Mouse (Mus musculus) limb, embryonic 15.5 days (tissue): ENCODE measurements around the gene Sox15. TPM values are rescaled to one million over a fixed set of nuclear protein-coding genes. Genes with fewer than 3 reads are reported as not detected.
A peak's percentile ranks its signal among the peaks of the same experiment; 100 is the strongest.

ENCODE experiments used
- ATAC-seq: fragments of 200-750 bp; cut with Nextera tagmentation; 2 replicates; pipeline ENCODE4 v1.8.0; 2017; ENCODE audit warnings: low read depth, moderate TSS enrichment; ENCODE audit not compliant: insufficient number of reproducible peaks, low FRiP score, low TSS enrichment
- H3K27ac ChIP-seq: fragments of 300-500 bp; sonication (generic); 2 replicates; pipeline ENCODE4 v1.5.1; 2015; ENCODE audit warnings: moderate library complexity, mild to moderate bottlenecking, inconsistent platforms
- H3K27me3 ChIP-seq: fragments of 300-500 bp; sonication (generic); 2 replicates; pipeline ENCODE4 v1.6.1; 2015; ENCODE audit warnings: inconsistent platforms
- H3K36me3 ChIP-seq: fragments of 300-500 bp; sonication (generic); 2 replicates; pipeline ENCODE4 v1.6.1; 2015; ENCODE audit warnings: inconsistent platforms
- H3K4me1 ChIP-seq: fragments of 300-500 bp; sonication (generic); 2 replicates; pipeline ENCODE4 v1.6.1; 2015; ENCODE audit warnings: inconsistent platforms
- H3K4me2 ChIP-seq: fragments of 300-500 bp; sonication (generic); 2 replicates; pipeline ENCODE4 v1.6.1; 2015; ENCODE audit warnings: mild to moderate bottlenecking, inconsistent platforms
- H3K4me3 ChIP-seq: fragments of 300-500 bp; sonication (generic); 2 replicates; pipeline ENCODE4 v1.5.1; 2015; ENCODE audit warnings: mild to moderate bottlenecking, inconsistent platforms
- H3K9ac ChIP-seq: fragments of 300-500 bp; sonication (generic); 2 replicates; pipeline ENCODE4 v1.6.1; 2015; ENCODE audit warnings: inconsistent platforms
- H3K9me3 ChIP-seq: fragments of 300-500 bp; sonication (generic); 2 replicates; pipeline ENCODE4 v1.6.1; 2016; ENCODE audit warnings: inconsistent platforms
- WGBS: fragments of 180-500 bp; shearing (Covaris S2); methylation state at CpG from one replicate; pipeline ENCODE4 v1.1.7; 2015; 5-methylcytosine and 5-hydroxymethylcytosine counted together
- polyA plus RNA-seq: library from polyadenylated mRNA; unstranded; fragments of >200 nt; fragmentation: Nextera tagmentation; extraction: Ambion mirVana; gene quantifications from 2 replicates; pipeline ENCODE4 v1.2.1, GENCODE M21; 2015

Gene Sox15
- polyA plus RNA-seq, 1 experiment from 2014 or later: 3.2 TPM

DNA sequence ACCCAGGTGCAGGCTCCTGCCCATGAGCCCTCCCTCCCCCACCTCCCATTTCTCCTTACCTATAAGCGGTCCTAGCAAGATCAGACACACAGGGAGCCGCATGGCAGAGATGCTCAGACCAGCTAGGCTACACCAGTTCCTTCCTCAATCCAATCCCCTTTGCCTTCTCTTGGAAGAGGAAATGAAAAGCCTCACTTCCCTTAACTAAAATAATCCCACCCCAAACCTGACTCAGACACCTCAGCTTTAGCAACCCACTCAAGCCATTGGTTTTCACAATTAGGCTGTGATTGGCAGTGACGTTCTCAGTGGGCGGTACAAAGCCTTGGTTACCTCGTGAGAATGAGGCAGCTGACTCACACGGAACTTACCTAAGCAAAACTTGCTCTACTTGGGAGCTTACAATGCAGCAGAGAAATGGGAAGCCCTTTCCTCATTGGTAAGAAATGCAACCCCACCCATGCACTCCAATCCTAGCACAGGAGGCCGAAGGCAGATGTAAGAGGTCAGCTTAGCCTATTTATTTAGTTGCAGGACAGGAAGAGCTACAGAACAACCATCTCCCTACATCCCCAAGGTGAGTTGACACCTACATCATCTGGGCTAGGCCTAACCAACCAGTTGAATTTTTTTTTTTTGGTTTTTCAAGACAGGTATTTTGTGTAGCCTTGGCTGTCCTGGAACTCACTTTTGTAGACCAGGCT lies 11.0 kb downstream of the Sox15 start, which contains the start of gene Cd68:
Gene Cd68, minus strand, starts transcription at position 193 of the 704 bp plus-strand sequence.
- peak within 1 kb of the TSS; percentile 54 for H3K27ac ChIP-seq
- H3K27me3 ChIP-seq: no peaks in the 10 kb centered on the region
- H3K9ac ChIP-seq: no peak within 1 kb of the TSS
- H3K4me3 ChIP-seq: peak within 1 kb of the TSS; percentile 0; the same call in 1 of the 2 replicates
- WGBS: 36% methylated on average over 7 of the region's 7 CpGs
- no peak within 1 kb of the TSS for H3K4me2 ChIP-seq
- ATAC-seq: no peak
- peaks cover 70% of the 10 kb centered on the region for H3K36me3 ChIP-seq
- no peaks in the 10 kb centered on the region for H3K9me3 ChIP-seq
- peaks cover 36% of the 10 kb centered on the region for H3K4me1 ChIP-seq

- peaks cover 70% of the 10 kb centered on the region for H3K36me3 ChIP-seq
- H3K4me2 ChIP-seq: no peak overlapping the region
- H3K27ac ChIP-seq: no peak overlapping the region
- 82% methylated on average over 3 of the region's 3 CpGs for WGBS
- no peak overlapping the region for H3K9ac ChIP-seq
- no peaks in the 10 kb centered on the region for H3K9me3 ChIP-seq
- H3K4me1 ChIP-seq: peaks cover 31% of the 10 kb centered on the region
- no peak overlapping the region for H3K4me3 ChIP-seq
- H3K27me3 ChIP-seq: no peaks in the 10 kb centered on the region
- ATAC-seq: no peak
These were observed 11.5 kb downstream of the Sox15 start for GRCm38 (mm10) chr11:69666665-69667005.

- H3K27ac ChIP-seq: peak overlapping the region; percentile 98
These were observed 15.9 kb downstream of the Sox15 start for GRCm38 (mm10) chr11:69670786-69671725.

GRCm38 (mm10) chr11:69671726-69672124 lies 16.6 kb downstream of the Sox15 start:
- H3K36me3 ChIP-seq: peaks cover 73% of the 10 kb centered on the region
- no peak for ATAC-seq
- 0% methylated on average over 43 of the region's 43 CpGs for WGBS

More at GRCm38 (mm10) chr11:69670786-69671725, 15.9 kb downstream of the Sox15 start:
- Histone ChIP-seq H3K36me3 (peaks cover 73% of the 10 kb centered on the region), H3K4me2 (peak overlapping the region; percentile 82), H3K9ac (peak overlapping the region; percentile 95), H3K4me3 (peak overlapping the region; percentile 96), H3K9me3 (no peaks in the 10 kb centered on the region), H3K4me1 (peaks cover 27% of the 10 kb centered on the region), H3K27me3 (no peaks in the 10 kb centered on the region)
- peak; percentile 74 for ATAC-seq
- WGBS: under 1% methylated on average over 55 of the region's 61 CpGs

GRCm38 (mm10) chr11:69672211-69672706 lies 17.1 kb downstream of the Sox15 start, which contains the start of gene Eif4a1:
Gene Eif4a1 (minus strand): TSS chr11:69672423.
- Histone ChIP-seq H3K4me3 (peak within 1 kb of the TSS; percentile 96), H3K4me2 (peak within 1 kb of the TSS; percentile 82), H3K36me3 (peaks cover 76% of the 10 kb centered on the region), H3K9ac (peak within 1 kb of the TSS; percentile 95), H3K27me3 (no peaks in the 10 kb centered on the region), H3K4me1 (peaks cover 27% of the 10 kb centered on the region), H3K9me3 (no peaks in the 10 kb centered on the region), H3K27ac (peak within 1 kb of the TSS; percentile 98)
- ATAC-seq: peak; percentile 98
- WGBS: under 1% methylated on average over 36 of the region's 36 CpGs

More at GRCm38 (mm10) chr11:69671726-69672124, 16.6 kb downstream of the Sox15 start:
- no peaks in the 10 kb centered on the region for H3K9me3 ChIP-seq
- H3K27ac ChIP-seq: peak overlapping the region; percentile 98
- peak overlapping the region; percentile 82 for H3K4me2 ChIP-seq
- peaks cover 27% of the 10 kb centered on the region for H3K4me1 ChIP-seq
- H3K4me3 ChIP-seq: peak overlapping the region; percentile 96
- H3K9ac ChIP-seq: peak overlapping the region; percentile 95
- no peaks in the 10 kb centered on the region for H3K27me3 ChIP-seq

- no peaks in the 10 kb centered on the region for H3K27me3 ChIP-seq
- H3K9ac ChIP-seq: no peak overlapping the region
- H3K36me3 ChIP-seq: peaks cover 59% of the 10 kb centered on the region
- ATAC-seq: no peak
- H3K9me3 ChIP-seq: no peaks in the 10 kb centered on the region
- WGBS: no CpG with 5 or more reads among the region's 2 CpGs
- H3K27ac ChIP-seq: no peak overlapping the region
- no peak overlapping the region for H3K4me3 ChIP-seq
- H3K4me2 ChIP-seq: no peak overlapping the region
- H3K4me1 ChIP-seq: peaks cover 42% of the 10 kb centered on the region
These were observed 24.0 kb downstream of the Sox15 start for GRCm38 (mm10) chr11:69679144-69679543.

DNA sequence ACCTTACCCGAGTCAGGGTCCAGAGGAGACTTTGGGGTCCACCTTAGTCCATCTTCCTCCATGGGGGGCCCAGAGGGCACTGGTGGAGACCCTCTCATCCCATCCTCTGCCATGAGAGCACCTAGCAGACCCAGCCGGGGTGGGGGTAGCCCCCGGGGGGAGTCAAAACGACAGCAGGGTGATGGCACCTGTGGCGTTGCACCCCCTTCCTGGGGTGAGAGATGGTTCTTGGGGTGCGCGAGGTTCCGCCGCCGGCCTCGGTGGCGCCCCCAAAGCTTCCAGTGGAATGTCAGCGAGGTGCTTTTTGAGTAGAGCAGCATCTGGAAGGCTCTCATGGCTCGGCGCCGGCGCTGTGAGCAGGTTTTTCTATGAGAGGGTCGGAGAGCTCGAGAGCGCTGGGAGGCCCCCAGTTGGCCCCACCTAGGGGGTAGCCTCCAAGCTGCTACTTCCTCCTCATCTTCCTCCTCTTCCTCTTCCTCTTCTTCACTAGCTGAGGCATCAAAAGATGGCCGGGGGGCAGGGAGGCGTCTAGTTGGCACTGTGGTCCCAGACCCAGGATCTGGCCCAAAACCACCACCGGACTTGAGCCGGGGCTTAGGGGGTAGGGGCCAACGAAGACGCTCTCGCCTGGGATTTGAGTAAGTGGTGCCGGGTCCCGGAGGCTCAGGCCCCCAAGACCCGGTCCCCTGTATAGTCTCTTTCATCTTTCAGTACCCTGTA lies 25.2 kb downstream of the Sox15 start:
- Histone ChIP-seq H3K4me2 (peak overlapping the region; percentile 69), H3K27me3 (no peaks in the 10 kb centered on the region), H3K36me3 (peaks cover 48% of the 10 kb centered on the region), H3K9ac (no peak overlapping the region), H3K27ac (no peak overlapping the region), H3K4me3 (peak overlapping the region; percentile 79), H3K9me3 (no peaks in the 10 kb centered on the region), H3K4me1 (peaks cover 53% of the 10 kb centered on the region)
- ATAC-seq: no peak
- 88% methylated on average over 30 of the region's 30 CpGs for WGBS

DNA sequence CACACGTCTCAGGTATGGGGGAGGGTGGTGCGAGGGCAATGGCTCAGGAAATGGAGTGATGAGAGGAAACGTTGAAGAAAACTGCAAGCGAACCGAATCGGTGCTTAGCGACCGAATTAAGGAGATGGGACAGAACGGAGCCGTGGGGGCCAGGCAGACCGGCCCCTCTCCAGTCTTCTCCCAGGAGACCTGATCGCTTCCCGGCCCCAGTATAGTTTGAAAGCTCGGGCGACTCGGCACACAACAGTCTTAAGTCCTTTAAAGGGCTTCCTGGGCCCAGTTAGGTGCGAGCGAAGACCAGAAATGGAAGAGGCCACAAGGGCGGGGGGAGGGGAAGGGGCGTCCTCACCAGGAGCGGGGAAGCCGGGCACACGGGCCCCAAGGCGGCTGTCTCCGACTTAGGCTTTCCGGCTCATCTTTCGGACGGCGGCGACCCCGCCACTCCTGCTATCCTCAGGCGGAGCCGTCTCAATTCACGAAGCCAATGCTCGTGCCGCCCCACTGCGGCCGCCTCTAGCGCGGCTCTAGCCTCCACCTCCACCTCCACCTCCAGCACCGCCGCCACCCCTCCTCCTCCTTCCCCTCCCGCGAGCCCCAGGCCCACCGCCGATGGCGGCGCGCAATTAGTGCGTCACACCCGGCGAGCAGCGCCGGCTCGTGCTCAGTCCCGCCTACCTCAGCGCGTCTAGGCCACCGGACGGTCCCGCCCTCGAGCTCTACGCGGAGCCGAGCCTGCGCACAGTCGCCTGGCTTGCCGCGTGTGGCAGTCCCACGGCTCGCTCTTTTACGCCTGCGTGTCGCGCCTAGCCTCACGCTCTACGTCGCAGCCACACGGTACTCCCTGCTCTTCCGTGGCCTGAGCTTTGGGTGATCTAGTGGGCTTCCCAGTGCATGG lies 26.4 kb downstream of the Sox15 start, which contains the start of gene Senp3:
Gene Senp3, minus strand, starts transcription at position 771 of the 895 bp plus-strand sequence.
- H3K4me3 ChIP-seq: peak within 1 kb of the TSS; percentile 79
- peaks cover 35% of the 10 kb centered on the region for H3K36me3 ChIP-seq
- no peaks in the 10 kb centered on the region for H3K9me3 ChIP-seq
- peak; percentile 93 for ATAC-seq
- H3K4me2 ChIP-seq: peak within 1 kb of the TSS; percentile 69
- no peaks in the 10 kb centered on the region for H3K27me3 ChIP-seq
- under 1% methylated on average over 80 of the region's 80 CpGs for WGBS
- peaks cover 66% of the 10 kb centered on the region for H3K4me1 ChIP-seq
- H3K27ac ChIP-seq: peak within 1 kb of the TSS; percentile 94
- H3K9ac ChIP-seq: peak within 1 kb of the TSS; percentile 85

- H3K9ac ChIP-seq: peak overlapping the region; percentile 85; the same call in 1 of the 2 replicates
- peak overlapping the region; percentile 69 for H3K4me2 ChIP-seq
- H3K36me3 ChIP-seq: peaks cover 28% of the 10 kb centered on the region
- peaks cover 72% of the 10 kb centered on the region for H3K4me1 ChIP-seq
- WGBS: 22% methylated on average over 24 of the region's 24 CpGs
- H3K27me3 ChIP-seq: no peaks in the 10 kb centered on the region
- no peak for ATAC-seq
- peak overlapping the region; percentile 94 for H3K27ac ChIP-seq
- H3K4me3 ChIP-seq: peak overlapping the region; percentile 79
- no peaks in the 10 kb centered on the region for H3K9me3 ChIP-seq
These were observed 27.2 kb downstream of the Sox15 start for GRCm38 (mm10) chr11:69682209-69682839.

DNA sequence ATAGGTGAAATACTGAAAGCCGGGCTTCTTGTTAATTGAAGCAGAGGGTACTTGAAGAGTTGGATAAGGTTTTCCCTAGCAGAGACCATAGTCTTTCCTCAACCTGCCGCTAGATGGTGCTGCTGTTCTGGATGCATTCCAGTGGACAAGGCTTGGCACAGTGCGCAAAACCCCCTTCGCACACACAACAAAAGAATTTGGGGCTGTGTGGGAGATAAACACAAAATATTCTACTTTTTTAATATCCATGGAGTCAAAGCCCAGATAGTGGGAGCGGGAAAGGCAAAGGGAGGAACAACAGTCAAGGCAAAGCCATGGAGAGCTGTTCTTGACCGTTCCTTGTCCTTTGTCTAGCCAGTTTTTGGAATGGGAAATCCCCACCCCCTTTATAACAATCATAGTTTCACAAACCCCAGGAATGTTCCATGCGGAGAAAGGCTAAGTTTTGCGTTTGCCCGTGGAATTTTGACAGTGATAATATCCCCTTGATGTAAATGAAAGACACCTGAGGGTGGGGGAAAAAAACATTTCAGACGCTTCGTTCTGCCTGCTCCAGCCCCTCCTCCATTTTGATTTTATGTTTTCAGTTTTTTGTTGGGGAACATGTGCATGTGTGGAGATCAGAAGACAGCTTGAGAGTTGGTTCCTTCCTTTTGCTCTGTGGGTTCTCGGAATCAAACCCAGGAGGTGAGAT lies 27.9 kb downstream of the Sox15 start:
- ATAC-seq: no peak
- peaks cover 72% of the 10 kb centered on the region for H3K4me1 ChIP-seq
- H3K4me3 ChIP-seq: peak overlapping the region; percentile 79
- peaks cover 21% of the 10 kb centered on the region for H3K36me3 ChIP-seq
- H3K27me3 ChIP-seq: no peaks in the 10 kb centered on the region
- peak overlapping the region; percentile 94 for H3K27ac ChIP-seq
- WGBS: 8% methylated on average over 12 of the region's 12 CpGs
- H3K9ac ChIP-seq: 0 out of 2 replicates have a peak overlapping the region, but pooled peaks have one; percentile 4
- H3K9me3 ChIP-seq: no peaks in the 10 kb centered on the region
- H3K4me2 ChIP-seq: peak overlapping the region; percentile 69
